Mouse (Mus musculus) forelimb bud, embryonic 11.5 days (tissue): Measurements from ENCODE around the gene Samd1.
"Not testable (repeated sequence)": the region's sequence is repeated elsewhere in the genome, so short reads cannot be mapped to it uniquely, and the experiment has no call there.

Experiments used
- DNase-seq: peaks from one replicate; pipeline ENCODE4 v3.0.0-alpha.2; 2012; ENCODE audit warnings: low read depth, low spot score

Samd1 gene

GRCm38 (mm10) chr8:83983222-83983621 is 14.2 kb upstream of the Samd1 start:
- not testable (repeated sequence) for DNase-seq

GRCm38 (mm10) chr8:83989243-83989642 is 8.2 kb upstream of the Samd1 start:
- DNase-seq, result no peak

GRCm38 (mm10) chr8:83990170-83990569 is 7.3 kb upstream of the Samd1 start:
- no peak for DNase-seq

- no peak for DNase-seq
Measured at GRCm38 (mm10) chr8:83992488-83992887, 5.0 kb upstream of the Samd1 start.

- DNase-seq, result no peak
Measured at GRCm38 (mm10) chr8:83994030-83994429, 3.4 kb upstream of the Samd1 start.

- DNase-seq, result no peak
Measured at GRCm38 (mm10) chr8:83995973-83996372, 1.5 kb upstream of the Samd1 start.

- peak; percentile 81 for DNase-seq
Measured at GRCm38 (mm10) chr8:83996567-83997505, 636 bp upstream of the Samd1 start.

GRCm38 (mm10) chr8:83998231-83999056 is 972 bp downstream of the Samd1 start:
- DNase-seq, result peak; percentile 70

- DNase-seq, result no peak
Measured at GRCm38 (mm10) chr8:83999057-83999705, 1.7 kb downstream of the Samd1 start.

- DNase-seq, result no peak
Measured at GRCm38 (mm10) chr8:83999825-84000224, 2.4 kb downstream of the Samd1 start.

GRCm38 (mm10) chr8:84001281-84002000 is 4.0 kb downstream of the Samd1 start, which contains the start of gene 1700067K01Rik:
Gene 1700067K01Rik, plus strand, starts transcription at chr8:84001502.
- DNase-seq, result no peak

- no peak for DNase-seq
Measured at GRCm38 (mm10) chr8:84002957-84003611, 5.6 kb downstream of the Samd1 start.

GRCm38 (mm10) chr8:84003612-84004246 is 6.3 kb downstream of the Samd1 start:
- DNase-seq, result no peak

- peak; percentile 95 for DNase-seq
Measured at GRCm38 (mm10) chr8:84004533-84005201, 7.2 kb downstream of the Samd1 start.

GRCm38 (mm10) chr8:84005502-84005901 is 8.0 kb downstream of the Samd1 start:
- not testable (repeated sequence) for DNase-seq

GRCm38 (mm10) chr8:84008362-84008761 is 10.9 kb downstream of the Samd1 start:
- DNase-seq, result no peak

GRCm38 (mm10) chr8:84009876-84010275 is 12.4 kb downstream of the Samd1 start:
- peak; percentile 93 for DNase-seq

GRCm38 (mm10) chr8:84010625-84011611 is 13.4 kb downstream of the Samd1 start:
- DNase-seq, result no peak
